Mouse (Mus musculus): ENCODE data around the gene Mtnr1b.

DNA sequence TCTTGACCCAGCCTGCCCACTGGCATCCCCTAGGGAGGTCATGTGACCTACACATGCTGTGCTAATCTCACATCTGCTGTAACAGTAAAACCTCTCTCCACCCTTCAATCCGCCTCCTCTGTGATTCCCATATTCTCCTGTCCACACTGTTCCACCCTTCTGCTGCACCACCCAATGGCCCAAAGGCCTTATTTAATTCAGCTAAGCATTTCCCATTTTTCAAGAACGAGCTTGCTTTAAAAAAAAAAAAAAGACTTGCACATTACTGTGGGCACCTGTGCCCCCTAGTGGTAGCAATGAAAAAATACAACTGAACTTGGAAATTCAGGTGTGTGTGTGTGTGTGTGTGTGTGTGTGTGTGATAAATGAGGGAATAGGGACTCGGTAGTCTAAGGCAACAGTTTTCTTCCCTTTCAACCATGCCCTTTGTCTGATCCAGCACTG, 5.8 kb upstream of the Mtnr1b start:
- no peak for TF ChIP-seq CTCF (IDR thresholded peaks at IDR 0.05; ENCODE audit: borderline replicate concordance, insufficient read depth, low read length)
- TF ChIP-seq POLR2A (IDR thresholded peaks at IDR 0.05; ENCODE audit: low read depth, low read length), result no peak
